Mouse (Mus musculus): ENCODE measurements around the gene BC080695. TPM values are rescaled to one million over a fixed set of nuclear protein-coding genes. Genes with fewer than 3 reads are reported as not detected.
"Not testable (repeated sequence)": the region's sequence is repeated elsewhere in the genome, so short reads cannot be mapped to it uniquely, and the experiment has no call there.

The BC080695 gene
- not detected in 2 replicates for polyA plus RNA-seq (2014; fragmentation: Nextera tagmentation; extraction: Ambion mirVana)

- WGBS, result no CpG with 5 or more reads among the region's 3 CpGs
- not testable (repeated sequence) for ATAC-seq; DNase-seq (ENCODE audit: low spot score); H3K27me3 ChIP-seq (replicated peaks; ENCODE audit: control insufficient read depth, insufficient read depth, low read length); H3K4me2 ChIP-seq (ENCODE audit: low read length); H3K4me3 ChIP-seq (ENCODE audit: low read depth, low read length); H3K27ac ChIP-seq (ENCODE audit: low read depth, low read length); H3K9ac ChIP-seq (ENCODE audit: low read length); H3K9me3 ChIP-seq (replicated peaks; ENCODE audit: control insufficient read depth, low read length); H3K36me3 ChIP-seq (ENCODE audit: control insufficient read depth, insufficient read depth, low read length); H3K4me1 ChIP-seq (ENCODE audit: control insufficient read depth, insufficient read depth, low read length)
These were observed at the start of gene BC080695, which contains the start of gene Gm13057 for GRCm38 (mm10) chr4:143551400-143551799. Gene BC080695 (plus strand): TSS chr4:143551700. Gene Gm13057 (plus strand): TSS chr4:143551709.

- ATAC-seq (no peak), DNase-seq (ENCODE audit: low spot score) (no peak)
- H3K9me3 ChIP-seq (replicated peaks; ENCODE audit: control insufficient read depth, low read length), result no peaks in the 10 kb centered on the region
- H3K27ac ChIP-seq (ENCODE audit: low read depth, low read length), result no peak within 1 kb of the TSS
- no peaks in the 10 kb centered on the region for H3K4me1 ChIP-seq (ENCODE audit: control insufficient read depth, insufficient read depth, low read length)
- H3K9ac ChIP-seq (ENCODE audit: low read length), result no peak within 1 kb of the TSS
- no peak within 1 kb of the TSS for H3K4me3 ChIP-seq (ENCODE audit: low read depth, low read length)
- 87% methylated on average over 3 of the region's 3 CpGs for WGBS
- no peaks in the 10 kb centered on the region for H3K36me3 ChIP-seq (ENCODE audit: control insufficient read depth, insufficient read depth, low read length)
- H3K4me2 ChIP-seq (ENCODE audit: low read length), result no peak within 1 kb of the TSS
- no peaks in the 10 kb centered on the region for H3K27me3 ChIP-seq (replicated peaks; ENCODE audit: control insufficient read depth, insufficient read depth, low read length)
These were observed 40.5 kb upstream of the BC080695 start, which contains the start of gene Gm13043 for GRCm38 (mm10) chr4:143511043-143511442. Gene Gm13043 (plus strand): TSS chr4:143511343.

GRCm38 (mm10) chr4:143535654-143536053 is 15.8 kb upstream of the BC080695 start, which contains the start of gene Gm13040:
Gene Gm13040 (plus strand): TSS chr4:143535954.
- H3K4me2 ChIP-seq (ENCODE audit: low read length); H3K36me3 ChIP-seq (ENCODE audit: control insufficient read depth, insufficient read depth, low read length); H3K4me1 ChIP-seq (ENCODE audit: control insufficient read depth, insufficient read depth, low read length); H3K9me3 ChIP-seq (replicated peaks; ENCODE audit: control insufficient read depth, low read length); H3K9ac ChIP-seq (ENCODE audit: low read length); H3K27me3 ChIP-seq (replicated peaks; ENCODE audit: control insufficient read depth, insufficient read depth, low read length); ATAC-seq; H3K27ac ChIP-seq (ENCODE audit: low read depth, low read length); H3K4me3 ChIP-seq (ENCODE audit: low read depth, low read length); DNase-seq (ENCODE audit: low spot score): not testable (repeated sequence)
- no CpG with 5 or more reads among the region's 3 CpGs for WGBS

GRCm38 (mm10) chr4:143611927-143612326 is 60.4 kb downstream of the BC080695 start:
- not testable (repeated sequence) for H3K4me1 ChIP-seq (ENCODE audit: control insufficient read depth, insufficient read depth, low read length); H3K27ac ChIP-seq (ENCODE audit: low read depth, low read length); H3K36me3 ChIP-seq (ENCODE audit: control insufficient read depth, insufficient read depth, low read length); DNase-seq (ENCODE audit: low spot score); H3K9me3 ChIP-seq (replicated peaks; ENCODE audit: control insufficient read depth, low read length); H3K4me3 ChIP-seq (ENCODE audit: low read depth, low read length); ATAC-seq; H3K9ac ChIP-seq (ENCODE audit: low read length); H3K4me2 ChIP-seq (ENCODE audit: low read length); H3K27me3 ChIP-seq (replicated peaks; ENCODE audit: control insufficient read depth, insufficient read depth, low read length)
- 84% methylated on average over 9 of the region's 9 CpGs for WGBS

GRCm38 (mm10) chr4:143614703-143615102 is 63.2 kb downstream of the BC080695 start, which contains the start of gene Gm13083:
Gene Gm13083 (plus strand): TSS chr4:143615003.
- not testable (repeated sequence) for ATAC-seq; H3K4me3 ChIP-seq (ENCODE audit: low read depth, low read length)

GRCm38 (mm10) chr4:143618101-143618500 is 66.6 kb downstream of the BC080695 start:
- not testable (repeated sequence) for H3K27me3 ChIP-seq (replicated peaks; ENCODE audit: control insufficient read depth, insufficient read depth, low read length); H3K4me3 ChIP-seq (ENCODE audit: low read depth, low read length)

More at GRCm38 (mm10) chr4:143614703-143615102, 63.2 kb downstream of the BC080695 start, which contains the start of gene Gm13083:
- not testable (repeated sequence) for H3K4me2 ChIP-seq (ENCODE audit: low read length); H3K27me3 ChIP-seq (replicated peaks; ENCODE audit: control insufficient read depth, insufficient read depth, low read length); H3K36me3 ChIP-seq (ENCODE audit: control insufficient read depth, insufficient read depth, low read length); H3K27ac ChIP-seq (ENCODE audit: low read depth, low read length); H3K9ac ChIP-seq (ENCODE audit: low read length); DNase-seq (ENCODE audit: low spot score); H3K4me1 ChIP-seq (ENCODE audit: control insufficient read depth, insufficient read depth, low read length); H3K9me3 ChIP-seq (replicated peaks; ENCODE audit: control insufficient read depth, low read length)

More at GRCm38 (mm10) chr4:143618101-143618500, 66.6 kb downstream of the BC080695 start:
- ATAC-seq; H3K36me3 ChIP-seq (ENCODE audit: control insufficient read depth, insufficient read depth, low read length); H3K9me3 ChIP-seq (replicated peaks; ENCODE audit: control insufficient read depth, low read length); H3K9ac ChIP-seq (ENCODE audit: low read length); H3K4me2 ChIP-seq (ENCODE audit: low read length); DNase-seq (ENCODE audit: low spot score); H3K4me1 ChIP-seq (ENCODE audit: control insufficient read depth, insufficient read depth, low read length); H3K27ac ChIP-seq (ENCODE audit: low read depth, low read length): not testable (repeated sequence)
- 81% methylated on average over 4 of the region's 4 CpGs for WGBS

Other genes starting within 250 kb of the BC080695 start
- 0.09 TPM in 1 of 2 replicates, not detected in the other for gene Lrrc38, start 201.9 kb upstream of the BC080695 start, polyA plus RNA-seq (2014; fragmentation: Nextera tagmentation; extraction: Ambion mirVana)
- not detected in 2 replicates for gene Pramel1, start 157.3 kb upstream of the BC080695 start, polyA plus RNA-seq (2014; fragmentation: Nextera tagmentation; extraction: Ambion mirVana)
- 15.6 and 16.3 TPM in 2 replicates for gene Pramef8, start 139.3 kb upstream of the BC080695 start, polyA plus RNA-seq (2014; fragmentation: Nextera tagmentation; extraction: Ambion mirVana)
- gene Oog4, start 101.4 kb upstream of the BC080695 start, polyA plus RNA-seq (2014; fragmentation: Nextera tagmentation; extraction: Ambion mirVana), result not detected in 2 replicates
- gene Gm13043, start 40.4 kb upstream of the BC080695 start, polyA plus RNA-seq (2014; fragmentation: Nextera tagmentation; extraction: Ambion mirVana), result not detected in 2 replicates
- gene Gm13040, start 15.7 kb upstream of the BC080695 start, polyA plus RNA-seq (2014; fragmentation: Nextera tagmentation; extraction: Ambion mirVana), result not detected in 2 replicates
- not detected in 2 replicates for gene Gm13057, start within 50 bp of the BC080695 start, polyA plus RNA-seq (2014; fragmentation: Nextera tagmentation; extraction: Ambion mirVana)
- not detected in 2 replicates for gene Gm13083, start 63.3 kb downstream of the BC080695 start, polyA plus RNA-seq (2014; fragmentation: Nextera tagmentation; extraction: Ambion mirVana)
- not detected in 2 replicates for gene Gm13088, start 105.5 kb downstream of the BC080695 start, polyA plus RNA-seq (2014; fragmentation: Nextera tagmentation; extraction: Ambion mirVana)
- gene Gm13089, start 151.0 kb downstream of the BC080695 start, polyA plus RNA-seq (2014; fragmentation: Nextera tagmentation; extraction: Ambion mirVana), result not detected in 2 replicates
- gene Gm13078, start 167.8 kb downstream of the BC080695 start, polyA plus RNA-seq (2014; fragmentation: Nextera tagmentation; extraction: Ambion mirVana), result not detected in 2 replicates
- gene Gm13023, start 237.7 kb downstream of the BC080695 start, polyA plus RNA-seq (2014; fragmentation: Nextera tagmentation; extraction: Ambion mirVana), result not detected in 2 replicates

Data from forebrain, embryonic 14.5 days (tissue).